Mouse (Mus musculus): ENCODE data around the gene Wrb. TPM values are rescaled to one million over a fixed set of nuclear protein-coding genes. Genes with fewer than 3 reads are reported as not detected.

Wrb gene
- total and polyA plus RNA-seq, 2 experiments from 2014 or later = 180 to 193 TPM

- no peak within 1 kb of the TSS for H3K27ac ChIP-seq (ENCODE audit: low read depth, low read length)
- H3K4me1 ChIP-seq (ENCODE audit: insufficient read depth) = no peaks in the 10 kb centered on the region
- WGBS = 10% methylated on average over 20 of the region's 20 CpGs
- DNase-seq (no peak), ATAC-seq (peak; percentile 70)
- H3K4me2 ChIP-seq (ENCODE audit: low read depth) = peak within 1 kb of the TSS; percentile 44
- no peak within 1 kb of the TSS for H3K9ac ChIP-seq
- H3K9me3 ChIP-seq (ENCODE audit: low read length) = no peaks in the 10 kb centered on the region
- no peaks in the 10 kb centered on the region for H3K27me3 ChIP-seq (ENCODE audit: insufficient read depth, low read length)
- no peaks in the 10 kb centered on the region for H3K36me3 ChIP-seq (ENCODE audit: insufficient read depth)
- H3K4me3 ChIP-seq (ENCODE audit: low read depth, low read length) = peak within 1 kb of the TSS; percentile 14; the same call in 1 of the 2 replicates
- no peak for TF ChIP-seq CTCF (IDR thresholded peaks at IDR 0.05; ENCODE audit: low read depth)
Observed at GRCm38 (mm10) chr16:96199913-96200701, 54.9 kb downstream of the Wrb start, which contains the start of gene Sh3bgr. Sh3bgr (plus strand) TSS chr16:96200450.

DNA sequence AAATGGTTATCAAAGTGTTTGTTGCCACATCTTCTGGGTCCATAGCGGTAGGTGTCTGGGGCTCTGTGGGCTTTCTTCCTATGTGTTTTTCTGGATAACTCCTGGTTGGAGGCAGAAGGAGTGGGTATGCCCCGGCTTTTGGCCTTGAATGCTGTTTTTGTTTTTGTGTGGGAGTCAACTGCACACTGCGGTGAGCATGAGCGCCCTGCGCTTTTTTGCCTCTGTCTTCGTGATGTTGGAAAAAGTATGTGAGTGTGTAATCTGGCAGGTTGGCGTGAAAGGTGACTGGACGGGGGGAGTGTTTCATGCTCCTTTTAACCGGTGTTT, 55.5 kb downstream of the Wrb start:
- H3K9ac ChIP-seq = no peak overlapping the region
- H3K27ac ChIP-seq (ENCODE audit: low read depth, low read length) = no peak overlapping the region
- H3K36me3 ChIP-seq (ENCODE audit: insufficient read depth) = no peaks in the 10 kb centered on the region
- H3K4me2 ChIP-seq (ENCODE audit: low read depth) = peak overlapping the region; percentile 44
- ATAC-seq (no peak), DNase-seq (no peak)
- no peak for TF ChIP-seq CTCF (IDR thresholded peaks at IDR 0.05; ENCODE audit: low read depth)
- H3K4me3 ChIP-seq (ENCODE audit: low read depth, low read length) = peak overlapping the region; percentile 14; the same call in 1 of the 2 replicates
- WGBS = 27% methylated on average over 9 of the region's 9 CpGs
- H3K27me3 ChIP-seq (ENCODE audit: insufficient read depth, low read length) = no peaks in the 10 kb centered on the region
- H3K9me3 ChIP-seq (ENCODE audit: low read length) = no peaks in the 10 kb centered on the region
- no peaks in the 10 kb centered on the region for H3K4me1 ChIP-seq (ENCODE audit: insufficient read depth)

- H3K9ac ChIP-seq = no peak overlapping the region
- H3K4me3 ChIP-seq (ENCODE audit: low read depth, low read length) = no peak overlapping the region
- H3K9me3 ChIP-seq (ENCODE audit: low read length) = no peaks in the 10 kb centered on the region
- H3K4me1 ChIP-seq (ENCODE audit: insufficient read depth) = no peaks in the 10 kb centered on the region
- 87% methylated on average over 11 of the region's 11 CpGs for WGBS
- no peak overlapping the region for H3K4me2 ChIP-seq (ENCODE audit: low read depth)
- H3K27ac ChIP-seq (ENCODE audit: low read depth, low read length) = no peak overlapping the region
- DNase-seq (no peak), ATAC-seq (no peak)
- H3K36me3 ChIP-seq (ENCODE audit: insufficient read depth) = no peaks in the 10 kb centered on the region
- TF ChIP-seq CTCF (IDR thresholded peaks at IDR 0.05; ENCODE audit: low read depth) = no peak
- H3K27me3 ChIP-seq (ENCODE audit: insufficient read depth, low read length) = no peaks in the 10 kb centered on the region
Observed at GRCm38 (mm10) chr16:96201485-96202232, 56.5 kb downstream of the Wrb start.

Other genes starting within 250 kb of the Wrb start
- gene Psmg1, start 154.4 kb upstream of the Wrb start, total RNA-seq (2014; rRNA removed) = 35.2 and 49.2 TPM in 2 replicates
- 54.0 and 59.1 TPM in 2 replicates for gene Psmg1, start 154.4 kb upstream of the Wrb start, polyA plus RNA-seq (2015; fragmentation: Nextera tagmentation; extraction: Ambion mirVana)
- 151 and 196 TPM in 2 replicates for gene Brwd1, start 62.9 kb upstream of the Wrb start, total RNA-seq (2014; rRNA removed)
- gene Brwd1, start 62.9 kb upstream of the Wrb start, polyA plus RNA-seq (2015; fragmentation: Nextera tagmentation; extraction: Ambion mirVana) = 122 and 145 TPM in 2 replicates
- 141 and 166 TPM in 2 replicates for gene Hmgn1, start 17.7 kb upstream of the Wrb start, total RNA-seq (2014; rRNA removed)
- gene Hmgn1, start 17.7 kb upstream of the Wrb start, polyA plus RNA-seq (2015; fragmentation: Nextera tagmentation; extraction: Ambion mirVana) = 241 and 247 TPM in 2 replicates
- gene Lca5l, start 46.9 kb downstream of the Wrb start, total RNA-seq (2014; rRNA removed) = 2.8 and 3.9 TPM in 2 replicates
- gene Lca5l, start 46.9 kb downstream of the Wrb start, polyA plus RNA-seq (2015; fragmentation: Nextera tagmentation; extraction: Ambion mirVana) = 1.4 and 2.1 TPM in 2 replicates
- 0.69 and 0.86 TPM in 2 replicates for gene Sh3bgr, start 55.0 kb downstream of the Wrb start, total RNA-seq (2014; rRNA removed)
- gene Sh3bgr, start 55.0 kb downstream of the Wrb start, polyA plus RNA-seq (2015; fragmentation: Nextera tagmentation; extraction: Ambion mirVana) = 3.1 and 3.2 TPM in 2 replicates
- 4.1 and 5.5 TPM in 2 replicates for gene B3galt5, start 90.4 kb downstream of the Wrb start, total RNA-seq (2014; rRNA removed)
- gene B3galt5, start 90.4 kb downstream of the Wrb start, polyA plus RNA-seq (2015; fragmentation: Nextera tagmentation; extraction: Ambion mirVana) = 1.9 and 3.6 TPM in 2 replicates